In genomic region chr14:20400071-20400470, GRCm38 (mm10) we compare ENCODE assay signal across 8 mouse cellular contexts. TPM values are rescaled to one million over a fixed set of nuclear protein-coding genes. Genes with fewer than 3 reads are reported as not detected.
DNase-seq lines count a peak whose midpoint lies in the region; ATAC-seq and TF ChIP-seq lines count a peak whose summit lies in the region.

No protein-coding gene starts in this region.

- no peak for ATAC-seq in forebrain, embryonic 14.5 days
- ATAC-seq in forebrain, embryonic 16.5 days = no peak
- ATAC-seq in midbrain, embryonic 11.5 days (ENCODE audit: low FRiP score) = no peak
- ATAC-seq in limb, embryonic 13.5 days (ENCODE audit: low FRiP score, low read depth) = 0 out of 2 replicates have a peak, but pooled peaks have one; percentile 32

- H3K9ac ChIP-seq in forebrain, embryonic 14.5 days (ENCODE audit: low read length) = no peak overlapping the region
- H3K9ac ChIP-seq in forebrain, embryonic 16.5 days (replicated peaks; ENCODE audit: low read depth, low read length) = no peak overlapping the region
- H3K9ac ChIP-seq in midbrain, embryonic 11.5 days (ENCODE audit: low read length) = no peak overlapping the region
- no peak overlapping the region for H3K9ac ChIP-seq in limb, embryonic 13.5 days

- no peaks in the 10 kb centered on the region for H3K9me3 ChIP-seq in forebrain, embryonic 14.5 days (replicated peaks; ENCODE audit: control insufficient read depth, low read length)
- no peaks in the 10 kb centered on the region for H3K9me3 ChIP-seq in forebrain, embryonic 16.5 days (ENCODE audit: control insufficient read depth, low read length)
- H3K9me3 ChIP-seq in midbrain, embryonic 11.5 days (ENCODE audit: control insufficient read depth, low read length) = no peaks in the 10 kb centered on the region
- H3K9me3 ChIP-seq in midbrain, embryonic 10.5 days (replicated peaks) = no peaks in the 10 kb centered on the region
- H3K9me3 ChIP-seq in limb, embryonic 13.5 days = no peaks in the 10 kb centered on the region

- no peak overlapping the region for H3K4me3 ChIP-seq in forebrain, embryonic 14.5 days (ENCODE audit: low read depth, low read length)
- no peak overlapping the region for H3K4me3 ChIP-seq in forebrain, embryonic 16.5 days (replicated peaks; ENCODE audit: low read length)
- H3K4me3 ChIP-seq in midbrain, embryonic 11.5 days (ENCODE audit: low read depth, low read length) = no peak overlapping the region
- H3K4me3 ChIP-seq in midbrain, embryonic 10.5 days = no peak overlapping the region
- H3K4me3 ChIP-seq in limb, embryonic 13.5 days = no peak overlapping the region

- H3K27me3 ChIP-seq in forebrain, embryonic 14.5 days (replicated peaks; ENCODE audit: control insufficient read depth, insufficient read depth, low read length) = no peaks in the 10 kb centered on the region
- no peaks in the 10 kb centered on the region for H3K27me3 ChIP-seq in forebrain, embryonic 16.5 days (replicated peaks; ENCODE audit: control insufficient read depth, insufficient read depth, low read length)
- no peaks in the 10 kb centered on the region for H3K27me3 ChIP-seq in midbrain, embryonic 11.5 days (ENCODE audit: control insufficient read depth, insufficient read depth, low read length)
- no peaks in the 10 kb centered on the region for H3K27me3 ChIP-seq in midbrain, embryonic 10.5 days (ENCODE audit: low read depth, poor library complexity, severe bottlenecking)
- H3K27me3 ChIP-seq in limb, embryonic 13.5 days = no peaks in the 10 kb centered on the region

- no peaks in the 10 kb centered on the region for H3K4me1 ChIP-seq in forebrain, embryonic 14.5 days (ENCODE audit: control insufficient read depth, insufficient read depth, low read length)
- no peaks in the 10 kb centered on the region for H3K4me1 ChIP-seq in forebrain, embryonic 16.5 days (replicated peaks; ENCODE audit: control insufficient read depth, insufficient read depth, low read length)
- H3K4me1 ChIP-seq in midbrain, embryonic 11.5 days (ENCODE audit: control insufficient read depth, insufficient read depth, low read length) = no peaks in the 10 kb centered on the region
- H3K4me1 ChIP-seq in midbrain, embryonic 10.5 days = no peaks in the 10 kb centered on the region
- H3K4me1 ChIP-seq in limb, embryonic 13.5 days = no peaks in the 10 kb centered on the region

- no peak overlapping the region for H3K27ac ChIP-seq in forebrain, embryonic 14.5 days (ENCODE audit: low read depth, low read length)
- no peak overlapping the region for H3K27ac ChIP-seq in forebrain, embryonic 16.5 days (ENCODE audit: low read length)
- H3K27ac ChIP-seq in midbrain, embryonic 11.5 days (ENCODE audit: low read depth, low read length) = no peak overlapping the region
- no peak overlapping the region for H3K27ac ChIP-seq in midbrain, embryonic 10.5 days (replicated peaks)
- no peak overlapping the region for H3K27ac ChIP-seq in limb, embryonic 13.5 days

- no peak for TF ChIP-seq POLR2A in brain, embryonic 14.5 days (IDR thresholded peaks at IDR 0.05; ENCODE audit: borderline replicate concordance, extremely low read depth, insufficient read depth, insufficient read length, poor library complexity, severe bottlenecking)

- peak; percentile 38 for DNase-seq in forebrain, embryonic 14.5 days (ENCODE audit: low spot score)
- DNase-seq in midbrain, embryonic 11.5 days (ENCODE audit: low spot score, missing footprints) = peak; percentile 84
- DNase-seq in midbrain, embryonic 10.5 days (ENCODE audit: low spot score) = no peak
- DNase-seq in brain, embryonic 14.5 days (ENCODE audit: low read depth) = peak; percentile 41
- DNase-seq in retina, postnatal 7 days (ENCODE audit: low read depth, low spot score) = peak; percentile 41
- DNase-seq in spleen, postnatal 14 days (ENCODE audit: low spot score in 2 of 2) = no peak

- H3K4me2 ChIP-seq in forebrain, embryonic 14.5 days (ENCODE audit: low read length) = no peak overlapping the region
- H3K4me2 ChIP-seq in forebrain, embryonic 16.5 days (ENCODE audit: low read length) = no peak overlapping the region
- H3K4me2 ChIP-seq in midbrain, embryonic 11.5 days = no peak overlapping the region
- no peak overlapping the region for H3K4me2 ChIP-seq in limb, embryonic 13.5 days (replicated peaks)

- no peaks in the 10 kb centered on the region for H3K36me3 ChIP-seq in forebrain, embryonic 14.5 days (ENCODE audit: control insufficient read depth, insufficient read depth, low read length)
- no peaks in the 10 kb centered on the region for H3K36me3 ChIP-seq in forebrain, embryonic 16.5 days (ENCODE audit: control insufficient read depth, insufficient read depth)
- H3K36me3 ChIP-seq in midbrain, embryonic 11.5 days (ENCODE audit: control insufficient read depth, insufficient read depth, low read length) = no peaks in the 10 kb centered on the region
- H3K36me3 ChIP-seq in midbrain, embryonic 10.5 days = no peaks in the 10 kb centered on the region
- H3K36me3 ChIP-seq in limb, embryonic 13.5 days = no peaks in the 10 kb centered on the region

- peak; percentile 53; the same call in 1 of the 2 replicates for TF ChIP-seq CTCF in brain, embryonic 14.5 days (IDR thresholded peaks at IDR 0.05; ENCODE audit: borderline replicate concordance, extremely low read depth, insufficient read depth, insufficient read length)

- WGBS in forebrain, embryonic 14.5 days = 48% methylated on average over 1 of the region's 1 CpGs
- WGBS in forebrain, embryonic 16.5 days = 53% methylated on average over 1 of the region's 1 CpGs
- 71% methylated on average over 1 of the region's 1 CpGs for whole genome bisulfite sequencing in midbrain, embryonic 11.5 days
- 37% methylated on average over 1 of the region's 1 CpGs for WGBS in midbrain, embryonic 10.5 days
- 26% methylated on average over 1 of the region's 1 CpGs for WGBS in limb, embryonic 13.5 days

RNA-seq across cellular contexts. Expression of gene Mrps16, which starts 6.6 kb away (rescaled TPM):
- 68.4 and 72.3 TPM in 2 replicates for polyA plus RNA-seq in forebrain, embryonic 14.5 days (2014; fragmentation: Nextera tagmentation; extraction: Ambion mirVana)
- polyA plus RNA-seq in forebrain, embryonic 16.5 days (2015; fragmentation: Nextera tagmentation; extraction: Ambion mirVana) = 58.0 and 58.9 TPM in 2 replicates
- polyA plus RNA-seq in midbrain, embryonic 11.5 days (2014; fragmentation: Nextera tagmentation; extraction: Ambion mirVana) = 71.8 and 73.0 TPM in 2 replicates
- 79.9 and 85.5 TPM in 2 replicates for polyA plus RNA-seq in midbrain, embryonic 10.5 days (2016; fragmentation: Nextera tagmentation; extraction: Ambion mirVana)
- 36.1 and 46.2 TPM in 2 replicates for polyA plus RNA-seq in brain, embryonic 14.5 days (2012; rRNA removed)
- 93.6 and 101 TPM in 2 replicates for polyA plus RNA-seq in limb, embryonic 13.5 days (2015; fragmentation: Nextera tagmentation; extraction: Ambion mirVana)

RNA-seq across cellular contexts. Expression of gene Dnajc9, which starts 11.4 kb away (rescaled TPM):
- 140 and 165 TPM in 2 replicates for polyA plus RNA-seq in forebrain, embryonic 14.5 days (2014; fragmentation: Nextera tagmentation; extraction: Ambion mirVana)
- 181 and 189 TPM in 2 replicates for polyA plus RNA-seq in forebrain, embryonic 16.5 days (2015; fragmentation: Nextera tagmentation; extraction: Ambion mirVana)
- 276 and 296 TPM in 2 replicates for polyA plus RNA-seq in midbrain, embryonic 11.5 days (2014; fragmentation: Nextera tagmentation; extraction: Ambion mirVana)
- 331 and 350 TPM in 2 replicates for polyA plus RNA-seq in midbrain, embryonic 10.5 days (2016; fragmentation: Nextera tagmentation; extraction: Ambion mirVana)
- polyA plus RNA-seq in brain, embryonic 14.5 days (2012; rRNA removed) = 95.7 and 127 TPM in 2 replicates
- polyA plus RNA-seq in limb, embryonic 13.5 days (2015; fragmentation: Nextera tagmentation; extraction: Ambion mirVana) = 213 and 220 TPM in 2 replicates

RNA-seq across cellular contexts. Expression of gene Cfap70, which starts 52.0 kb away (rescaled TPM):
- polyA plus RNA-seq in forebrain, embryonic 14.5 days (2014; fragmentation: Nextera tagmentation; extraction: Ambion mirVana) = 0.98 and 2.7 TPM in 2 replicates
- 0.65 and 1.1 TPM in 2 replicates for polyA plus RNA-seq in forebrain, embryonic 16.5 days (2015; fragmentation: Nextera tagmentation; extraction: Ambion mirVana)
- 0.33 and 0.44 TPM in 2 replicates for polyA plus RNA-seq in midbrain, embryonic 11.5 days (2014; fragmentation: Nextera tagmentation; extraction: Ambion mirVana)
- polyA plus RNA-seq in midbrain, embryonic 10.5 days (2016; fragmentation: Nextera tagmentation; extraction: Ambion mirVana) = 0.46 and 0.66 TPM in 2 replicates
- polyA plus RNA-seq in brain, embryonic 14.5 days (2012; rRNA removed) = 0.69 and 1.2 TPM in 2 replicates
- 0.19 and 0.31 TPM in 2 replicates for polyA plus RNA-seq in limb, embryonic 13.5 days (2015; fragmentation: Nextera tagmentation; extraction: Ambion mirVana)

RNA-seq across cellular contexts. Expression of gene Fam149b, which starts 52.1 kb away (rescaled TPM):
- 37.0 and 40.8 TPM in 2 replicates for polyA plus RNA-seq in forebrain, embryonic 14.5 days (2014; fragmentation: Nextera tagmentation; extraction: Ambion mirVana)
- 40.0 and 44.2 TPM in 2 replicates for polyA plus RNA-seq in forebrain, embryonic 16.5 days (2015; fragmentation: Nextera tagmentation; extraction: Ambion mirVana)
- polyA plus RNA-seq in midbrain, embryonic 11.5 days (2014; fragmentation: Nextera tagmentation; extraction: Ambion mirVana) = 53.8 and 58.9 TPM in 2 replicates
- polyA plus RNA-seq in midbrain, embryonic 10.5 days (2016; fragmentation: Nextera tagmentation; extraction: Ambion mirVana) = 46.4 and 50.4 TPM in 2 replicates
- 54.0 and 59.6 TPM in 2 replicates for polyA plus RNA-seq in brain, embryonic 14.5 days (2012; rRNA removed)
- 38.3 and 40.7 TPM in 2 replicates for polyA plus RNA-seq in limb, embryonic 13.5 days (2015; fragmentation: Nextera tagmentation; extraction: Ambion mirVana)

RNA-seq across cellular contexts. Expression of gene Ecd, which starts 52.1 kb away (rescaled TPM):
- 56.9 and 58.6 TPM in 2 replicates for polyA plus RNA-seq in forebrain, embryonic 14.5 days (2014; fragmentation: Nextera tagmentation; extraction: Ambion mirVana)
- 53.9 and 57.6 TPM in 2 replicates for polyA plus RNA-seq in forebrain, embryonic 16.5 days (2015; fragmentation: Nextera tagmentation; extraction: Ambion mirVana)
- polyA plus RNA-seq in midbrain, embryonic 11.5 days (2014; fragmentation: Nextera tagmentation; extraction: Ambion mirVana) = 73.3 and 74.8 TPM in 2 replicates
- 73.8 and 77.1 TPM in 2 replicates for polyA plus RNA-seq in midbrain, embryonic 10.5 days (2016; fragmentation: Nextera tagmentation; extraction: Ambion mirVana)
- polyA plus RNA-seq in brain, embryonic 14.5 days (2012; rRNA removed) = 37.6 and 38.1 TPM in 2 replicates
- 53.6 and 55.6 TPM in 2 replicates for polyA plus RNA-seq in limb, embryonic 13.5 days (2015; fragmentation: Nextera tagmentation; extraction: Ambion mirVana)

Comparison
In these comparisons a context has a peak if more than half of its experiments do, and no peak if none do; other contexts are left out.
1. DNase-seq: peak in forebrain, embryonic 14.5 days (single experiment), midbrain, embryonic 11.5 days (single experiment), brain, embryonic 14.5 days (single experiment) and retina, postnatal 7 days (single experiment); none in midbrain, embryonic 10.5 days (single experiment) and spleen, postnatal 14 days (0 of 2).